Mouse (Mus musculus) common myeloid progenitor, adult 5-6 weeks (primary cell): ENCODE results near the gene Zfp292. TPM values are rescaled to one million over a fixed set of nuclear protein-coding genes. Genes with fewer than 3 reads are reported as not detected.

Experiments
- ATAC-seq: replicated peaks from 2 replicates; pipeline ENCODE4 v1.8.0; 2016; ENCODE audit warnings: low read depth, mild to moderate bottlenecking, moderate TSS enrichment, inconsistent platforms; ENCODE audit not compliant: poor library complexity, severe bottlenecking
- total RNA-seq: library from RNA; stranded (forward); fragments of 200-1000, 187-1606 nt; gene quantifications from 2 replicates; pipeline ENCODE4 v1.2.3, GENCODE M21; 2017

The Zfp292 gene
- total RNA-seq, 1 experiment from 2014 or later = 50.7 TPM

DNA sequence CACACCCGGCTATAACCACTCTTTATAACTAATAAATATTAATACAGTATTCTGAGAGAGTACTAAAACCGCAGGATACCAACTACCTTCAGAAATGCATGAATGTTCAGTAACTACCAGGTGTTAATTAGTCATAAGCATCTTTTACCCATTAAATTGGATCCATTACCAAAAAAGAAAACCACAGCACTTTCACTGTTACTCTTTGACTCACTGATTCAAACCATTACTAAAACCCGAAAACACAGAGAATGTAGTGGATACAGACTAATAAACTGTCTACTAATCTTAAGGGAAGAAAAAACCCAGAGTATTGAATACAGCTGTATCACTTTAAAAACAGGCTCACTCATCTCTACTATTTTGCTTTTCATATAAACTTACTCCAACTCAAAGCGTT, 62.9 kb downstream of the Zfp292 start:
- ATAC-seq = no peak

DNA sequence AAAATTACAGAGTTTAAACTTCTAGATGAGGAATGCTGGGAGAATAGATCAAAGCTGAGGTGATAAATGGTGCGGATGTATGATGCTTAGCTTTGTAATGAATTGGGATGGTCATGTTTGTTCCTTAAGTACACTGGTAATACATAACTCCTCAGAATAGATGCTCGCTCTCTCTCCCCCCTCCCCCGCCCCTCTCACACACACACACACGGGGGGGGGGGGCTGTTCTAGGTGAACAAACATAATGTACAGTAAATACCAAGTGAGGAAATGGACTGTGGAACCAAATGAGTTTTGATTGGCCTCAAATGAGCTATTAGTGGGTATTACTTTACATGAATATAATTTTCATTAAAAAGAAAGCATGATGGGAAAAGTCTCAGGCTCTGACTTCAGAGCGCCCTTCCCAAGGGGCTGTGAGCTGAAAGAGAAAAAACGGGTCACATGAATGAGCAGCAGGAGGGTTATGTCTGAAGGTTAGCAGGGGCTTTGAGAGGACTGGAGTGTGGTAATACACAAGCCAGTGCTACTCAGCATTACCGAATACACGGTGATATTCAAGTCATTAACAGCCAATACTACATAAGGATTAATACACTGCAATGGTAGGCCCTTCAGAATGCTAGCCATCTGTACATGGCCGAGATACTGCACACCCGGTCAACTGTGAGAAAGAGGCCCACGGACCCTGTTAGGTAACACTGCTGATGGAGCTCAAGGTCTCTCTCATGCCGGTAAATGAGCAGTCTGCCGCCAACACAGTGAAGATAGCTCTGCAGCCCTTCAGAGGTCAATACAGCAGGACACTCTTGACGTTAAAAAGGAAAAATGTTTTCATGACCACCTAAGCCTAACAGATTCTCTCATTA, 81.4 kb downstream of the Zfp292 start:
- ATAC-seq = no peak

DNA sequence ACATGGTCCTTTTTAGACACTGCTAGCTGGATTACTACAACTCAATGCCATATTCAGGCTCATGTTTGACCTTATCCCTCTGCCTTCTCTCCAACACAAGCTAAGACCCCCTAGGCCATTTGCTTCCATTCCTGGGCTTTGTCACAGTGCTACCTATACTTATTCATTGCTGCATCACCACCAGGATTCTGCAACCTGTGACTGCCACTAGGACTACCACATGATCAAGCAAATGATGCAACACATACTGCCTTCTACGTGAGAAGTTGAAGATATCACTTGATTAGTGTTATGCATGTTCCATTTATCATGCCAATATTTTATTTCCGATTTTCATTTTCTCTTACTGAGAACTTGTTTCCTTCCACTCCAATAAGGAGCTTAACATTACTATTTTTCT, 84.8 kb downstream of the Zfp292 start:
- no peak for ATAC-seq

DNA sequence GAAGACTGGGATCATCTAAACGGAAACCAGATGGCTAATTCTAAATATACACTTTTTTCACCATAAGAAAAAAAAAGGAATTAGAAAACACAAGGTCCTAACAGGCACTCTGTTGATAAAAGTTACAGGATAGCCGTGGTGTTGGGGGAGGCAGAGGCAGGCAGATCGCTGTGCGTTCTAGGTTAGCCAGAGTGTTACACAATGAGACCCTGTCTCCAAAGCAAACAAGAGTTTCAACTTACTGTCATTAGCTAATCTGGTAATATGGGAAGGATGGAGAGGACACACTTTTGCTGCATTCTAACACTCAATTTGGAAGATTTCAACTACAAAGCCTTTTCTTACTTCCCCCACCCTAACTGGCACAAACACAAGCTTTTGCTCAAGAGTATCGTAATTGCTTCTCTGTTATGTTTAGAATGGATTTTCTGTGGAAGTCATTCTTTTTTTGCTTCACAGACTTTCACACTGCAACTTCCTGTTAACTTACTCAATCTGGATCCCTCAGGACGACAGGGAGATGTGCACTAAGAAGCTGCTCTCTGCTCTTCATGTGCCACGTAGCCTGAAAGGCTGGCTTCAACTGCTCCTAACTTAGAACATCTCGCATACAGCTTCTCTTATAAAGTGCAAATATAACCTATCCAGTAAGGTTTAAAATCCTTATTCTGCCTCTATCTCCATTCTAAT, 85.3 kb downstream of the Zfp292 start:
- ATAC-seq = no peak

DNA sequence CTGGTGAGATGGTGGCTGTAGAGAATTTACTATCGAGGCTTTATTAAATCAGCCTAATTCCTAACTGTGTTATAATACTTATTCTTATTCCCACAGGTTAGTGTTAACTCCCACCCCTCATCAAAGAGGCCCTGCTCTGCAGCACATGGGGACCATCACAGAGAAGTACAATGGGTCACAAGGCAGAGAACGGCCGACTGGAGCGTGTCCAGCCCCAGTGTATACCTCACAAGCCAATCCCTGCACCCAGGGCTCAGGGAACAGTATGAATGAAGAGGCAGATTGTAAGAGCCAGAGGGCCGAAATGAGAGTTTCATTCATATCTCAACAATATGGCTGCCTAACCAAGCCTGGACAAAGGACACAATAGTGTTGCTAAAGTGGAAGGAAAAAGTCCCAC, 86.5 kb downstream of the Zfp292 start:
- ATAC-seq = no peak

DNA sequence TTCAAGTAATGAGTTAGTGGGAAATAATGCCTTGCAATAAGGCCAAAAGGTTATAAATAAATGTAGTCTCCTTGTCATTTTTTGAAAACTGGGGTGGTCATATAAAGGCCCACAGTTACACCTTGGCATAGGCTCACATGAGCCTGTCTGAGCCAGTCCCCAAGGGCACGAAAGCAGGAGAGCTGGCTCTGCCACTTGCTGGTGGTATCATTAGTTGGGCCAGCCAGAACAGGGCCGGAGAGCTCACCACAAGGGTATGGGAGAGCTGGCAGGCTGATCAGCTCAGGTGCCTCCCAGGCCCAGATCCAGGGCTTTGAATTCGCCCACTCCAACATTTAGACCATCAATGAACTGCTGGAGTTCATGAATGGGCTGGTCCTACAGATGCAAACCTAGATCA, 96.3 kb downstream of the Zfp292 start:
- ATAC-seq = no peak

DNA sequence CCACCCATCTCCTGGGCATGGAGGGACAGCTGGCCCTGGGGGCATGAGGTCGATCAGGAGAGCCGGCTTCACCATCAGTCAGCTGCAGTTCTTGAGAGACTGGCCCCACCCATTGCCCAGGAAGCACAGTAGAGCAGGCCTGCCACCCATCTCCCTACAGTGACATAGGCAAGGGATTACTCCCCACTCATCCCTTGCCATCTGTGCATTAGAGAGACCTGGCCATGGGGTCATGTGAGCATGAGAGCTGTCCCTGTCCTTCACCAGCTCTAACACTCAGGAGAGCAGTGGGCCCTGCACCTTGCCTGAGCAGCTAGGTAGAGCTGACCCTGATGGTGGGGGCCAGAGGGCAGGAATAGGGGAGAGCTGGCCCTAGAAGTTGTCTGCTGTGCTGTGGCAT, 97.1 kb downstream of the Zfp292 start:
- ATAC-seq = no peak

DNA sequence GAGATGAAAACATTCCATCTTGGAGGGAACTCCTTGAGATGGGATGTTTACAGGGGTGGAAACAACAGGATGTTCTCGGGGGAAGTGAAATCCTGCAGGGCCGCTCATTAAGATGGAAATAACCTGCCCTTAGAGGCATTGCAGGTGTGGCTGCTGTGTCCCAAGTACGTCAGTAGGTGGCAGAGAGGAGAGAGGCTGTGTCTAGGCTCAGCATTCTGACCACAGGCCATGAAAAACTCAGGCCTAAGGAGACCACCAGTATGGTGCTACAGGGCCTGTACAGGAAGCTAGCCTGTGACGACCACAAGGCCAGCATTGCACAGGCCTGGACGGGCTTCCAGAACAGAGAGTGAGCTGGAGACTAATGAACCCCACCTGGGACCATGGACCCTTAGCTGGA, 97.9 kb downstream of the Zfp292 start:
- 0 out of 2 replicates have a peak, but pooled peaks have one; percentile 11 for ATAC-seq

DNA sequence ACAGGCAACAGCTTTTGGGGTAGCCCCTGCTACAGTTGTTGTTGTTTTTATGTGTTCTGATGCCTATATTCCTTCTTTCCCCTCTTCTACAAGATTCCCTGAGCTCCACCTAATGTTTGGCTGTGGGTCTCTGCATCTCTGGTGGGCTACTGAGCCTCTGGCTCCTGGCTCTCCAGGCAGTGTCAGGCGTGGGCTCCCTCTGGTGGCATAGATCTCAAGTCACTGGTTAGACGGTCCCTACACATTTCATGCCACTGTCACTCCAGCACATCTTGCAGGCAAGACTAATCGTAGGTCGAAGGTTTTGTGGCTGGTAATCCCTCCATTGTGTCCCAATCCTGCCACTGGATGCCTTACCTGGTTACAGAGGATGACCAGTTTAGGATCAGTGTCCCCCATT, 100.0 kb downstream of the Zfp292 start:
- no peak for ATAC-seq

DNA sequence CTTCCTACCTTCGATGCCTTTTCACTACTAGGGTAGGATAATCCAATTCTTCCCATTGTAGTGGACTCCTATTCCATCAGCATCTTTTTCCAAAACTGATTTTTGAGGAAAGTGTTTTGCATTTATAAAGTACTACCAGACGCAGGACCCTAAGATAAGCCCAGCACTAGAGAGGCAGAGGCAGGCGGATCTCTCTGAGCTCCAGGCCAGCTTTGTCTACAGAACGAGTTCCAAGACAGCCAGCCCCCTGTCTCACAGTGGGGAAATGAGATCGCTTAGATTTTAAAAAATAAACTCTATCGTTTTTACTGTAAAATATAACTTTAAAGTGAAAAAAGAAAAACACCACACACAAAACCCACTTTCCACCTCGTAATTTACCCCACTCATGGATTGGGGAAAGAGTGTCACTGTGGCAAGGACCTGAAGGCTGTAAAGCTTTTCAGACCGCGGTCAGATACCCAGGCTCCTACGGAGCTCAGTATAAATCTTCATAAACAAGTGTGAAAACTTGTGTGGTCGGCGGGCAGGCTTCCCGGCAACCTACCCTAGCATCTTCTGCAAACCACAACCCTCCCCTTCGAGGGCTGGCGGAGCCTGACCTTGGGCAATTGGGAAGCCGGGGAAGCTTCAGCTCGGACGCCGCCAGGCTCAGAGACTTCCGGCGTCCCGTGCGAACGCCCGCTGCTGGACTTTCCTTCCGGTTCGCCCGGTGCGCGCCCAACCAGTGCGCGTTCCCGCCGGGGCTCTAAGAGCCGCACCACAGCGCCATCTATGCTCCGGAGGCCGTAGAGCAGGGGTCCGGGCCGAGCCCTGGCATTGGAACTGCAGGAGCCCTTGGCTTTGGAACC, 104.9 kb downstream of the Zfp292 start, which contains the start of gene Smim8:
Gene Smim8, minus strand, starts transcription at position 747 of the 851 bp plus-strand sequence.
- ATAC-seq = peak; percentile 98

DNA sequence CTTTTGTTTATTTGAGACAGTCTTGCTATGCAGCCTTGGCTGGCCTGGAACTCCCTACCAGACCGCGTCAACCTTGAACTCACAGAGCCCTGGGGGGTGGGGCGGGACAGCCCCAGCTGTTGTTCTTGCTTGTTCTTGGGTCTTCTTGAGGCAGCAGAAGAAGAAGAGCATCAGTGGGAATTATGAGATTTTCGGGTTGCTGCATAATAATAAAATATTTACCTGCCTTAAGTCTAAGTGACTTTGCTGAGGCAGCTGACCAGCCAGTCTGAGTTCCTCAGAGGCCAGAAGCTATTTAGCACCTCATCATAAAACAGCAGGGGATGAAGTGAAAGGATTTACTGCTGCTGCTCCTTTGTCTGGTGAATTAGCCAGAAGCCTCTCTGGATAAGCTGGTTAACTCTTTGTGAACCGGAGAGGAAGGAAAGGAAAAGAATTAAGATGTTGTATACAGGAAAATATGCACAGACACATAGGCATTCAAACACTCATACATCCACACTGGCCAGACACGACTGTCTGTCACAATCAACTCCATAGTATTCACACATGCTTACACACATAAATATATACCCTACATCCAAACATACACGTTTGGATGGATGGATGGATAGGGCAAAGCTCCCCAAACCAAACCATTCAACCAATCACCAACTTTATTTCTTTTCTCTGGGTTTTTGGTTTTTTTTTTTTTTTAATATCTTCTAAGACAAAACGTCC, 110.9 kb downstream of the Zfp292 start:
- ATAC-seq = no peak

DNA sequence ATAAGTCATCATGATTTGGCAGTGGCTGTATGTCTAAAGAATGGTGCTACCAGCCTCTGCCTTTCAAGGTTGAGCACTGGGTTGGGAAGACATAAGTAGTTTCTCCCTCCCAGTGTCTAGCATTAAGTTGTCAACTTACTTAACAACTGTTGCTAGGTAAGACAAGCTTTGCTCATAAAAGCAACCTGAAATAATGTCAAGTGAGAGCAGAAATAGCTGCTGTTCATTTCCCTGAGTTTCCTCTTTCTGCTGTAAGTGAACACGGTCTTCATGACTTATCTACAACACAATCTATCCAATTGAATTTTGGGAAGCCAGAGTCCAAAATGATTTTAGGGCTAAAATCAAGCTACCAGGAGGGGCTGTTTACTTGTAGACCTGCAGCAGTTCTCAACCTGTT, 126.6 kb downstream of the Zfp292 start, which contains the start of gene Gm136:
Gene Gm136, minus strand, starts transcription at position 101 of the 400 bp plus-strand sequence.
- ATAC-seq = no peak

Other genes with a start within 250 kb of the Zfp292 start
- gene Slc35a1, start 195.5 kb downstream of the Zfp292 start, total RNA-seq = 23.2 and 24.3 TPM in 2 replicates
- not detected in 2 replicates for gene Cfap206, start 152.8 kb downstream of the Zfp292 start, total RNA-seq
- not detected in 2 replicates for gene Gm136, start 126.7 kb downstream of the Zfp292 start, total RNA-seq
- gene Smim8, start 104.5 kb downstream of the Zfp292 start, total RNA-seq = 28.4 and 31.3 TPM in 2 replicates
- not detected in 2 replicates for gene Cga, start 10.8 kb upstream of the Zfp292 start, total RNA-seq